Mouse (Mus musculus): ENCODE data around the gene Otc. TPM values are rescaled to one million over a fixed set of nuclear protein-coding genes. Genes with fewer than 3 reads are reported as not detected.

Otc gene
- total RNA-seq, 2 experiments from 2014 or later, result not detected

Other genes with a start within 250 kb of the Otc start
- 1 to 10 TPM; 2.9 to 3.4 TPM for gene Srpx, start 134.6 kb upstream of the Otc start, total RNA-seq (2021)
- gene Rpgr, start 35.4 kb upstream of the Otc start, total RNA-seq (2021), result 1 to 10 TPM; 2.5 to 3.9 TPM
- gene Tspan7, start 232.9 kb downstream of the Otc start, total RNA-seq (2021), result 100 to 1,000 TPM; 126 to 137 TPM